Mouse (Mus musculus): ENCODE data around the gene Mdga1. TPM values are rescaled to one million over a fixed set of nuclear protein-coding genes. Genes with fewer than 3 reads are reported as not detected.

Mdga1 gene
- polyA plus RNA-seq, 1 experiment from 2014 or later, result 3.2 TPM

DNA sequence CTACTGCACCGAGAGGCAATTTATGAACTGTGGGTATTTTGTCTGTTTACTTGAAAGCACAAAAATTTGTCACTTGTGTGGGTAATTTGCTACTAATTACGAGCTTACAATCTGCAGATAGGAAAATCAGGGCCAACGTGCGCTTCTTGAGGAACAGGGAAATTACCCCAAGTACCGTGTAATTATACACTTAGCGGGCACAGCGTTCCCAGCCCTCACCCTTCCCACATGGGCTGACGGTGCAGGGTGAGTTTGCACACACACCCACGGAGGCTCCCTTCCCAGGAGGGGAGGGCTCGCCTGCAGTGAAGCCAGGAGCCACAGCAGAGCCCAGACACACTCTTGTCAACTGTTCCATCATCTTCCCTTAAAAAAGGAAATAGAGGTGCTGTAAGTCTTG lies 54.1 kb downstream of the Mdga1 start:
- H3K36me3 ChIP-seq, result no peaks in the 10 kb centered on the region
- no peak overlapping the region for H3K4me2 ChIP-seq (replicated peaks)
- peaks cover 17% of the 10 kb centered on the region for H3K27me3 ChIP-seq
- H3K4me1 ChIP-seq, result peaks cover 20% of the 10 kb centered on the region
- 55% methylated on average over 10 of the region's 10 CpGs for WGBS
- H3K27ac ChIP-seq, result no peak overlapping the region
- H3K9me3 ChIP-seq, result no peaks in the 10 kb centered on the region
- H3K9ac ChIP-seq, result no peak overlapping the region
- H3K4me3 ChIP-seq, result no peak overlapping the region
- ATAC-seq (ENCODE audit: low FRiP score, low read depth), result no peak

DNA sequence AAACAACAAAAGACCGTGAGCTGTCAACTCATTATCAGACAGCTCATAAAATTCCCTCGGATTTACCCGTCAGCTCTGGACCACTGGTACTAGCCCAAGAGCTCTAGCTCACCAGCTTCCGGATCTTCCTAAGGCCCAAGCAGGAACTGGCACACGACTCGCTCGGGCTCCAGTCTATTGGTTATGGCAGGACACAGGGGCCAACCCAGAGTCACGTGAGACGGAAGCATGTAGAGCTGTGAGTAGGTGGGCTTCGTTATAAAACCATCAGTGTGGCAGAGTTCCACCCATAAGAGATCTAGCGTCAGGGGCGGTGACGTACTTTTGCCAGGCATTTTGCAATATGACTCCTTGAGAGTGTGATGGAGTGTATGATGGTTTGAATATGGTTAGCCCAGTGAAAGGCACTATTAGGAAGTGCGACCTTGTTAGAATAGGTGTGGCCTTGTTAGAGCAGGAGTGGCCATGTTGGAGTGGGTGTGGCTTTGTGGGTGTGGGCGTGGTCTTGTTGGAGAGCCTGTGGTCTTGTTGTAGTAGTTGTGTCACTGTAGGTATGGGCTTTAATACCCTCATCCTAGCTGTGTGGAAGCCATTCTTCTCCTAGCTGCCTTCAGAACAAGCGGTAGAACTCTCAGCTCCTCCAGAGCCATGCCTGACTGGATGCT lies 56.5 kb downstream of the Mdga1 start:
- 84% methylated on average over 16 of the region's 16 CpGs for WGBS
- H3K4me3 ChIP-seq, result no peak overlapping the region
- no peak for ATAC-seq (ENCODE audit: low FRiP score, low read depth)

DNA sequence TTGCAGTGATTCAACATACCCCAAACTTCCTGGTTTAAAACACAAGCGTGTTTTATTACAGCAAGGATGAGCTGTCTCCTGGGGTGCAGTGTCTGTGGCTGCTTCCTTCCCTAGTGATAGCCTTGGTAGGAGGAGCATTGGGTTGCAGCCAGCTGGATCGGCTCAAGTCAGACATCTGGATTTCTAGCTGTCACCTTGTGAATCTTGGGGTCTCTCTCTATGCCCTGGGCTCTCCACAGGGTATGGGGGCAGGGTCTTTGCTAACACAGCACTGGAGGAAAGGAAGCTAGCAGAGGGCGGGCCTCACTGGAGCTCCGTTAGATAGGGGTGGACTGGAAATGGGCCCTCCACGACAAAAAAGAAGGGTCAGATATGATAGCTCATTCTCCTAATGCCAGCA lies 57.2 kb downstream of the Mdga1 start:
- ATAC-seq (ENCODE audit: low FRiP score, low read depth), result no peak

More for the DNA sequence above, 56.5 kb downstream of the Mdga1 start:
- Histone ChIP-seq H3K4me2 (replicated peaks) (no peak overlapping the region), H3K36me3 (no peaks in the 10 kb centered on the region), H3K27me3 (peaks cover 8% of the 10 kb centered on the region; the same call in 1 of the 2 replicates), H3K9ac (no peak overlapping the region), H3K4me1 (peaks cover 13% of the 10 kb centered on the region; the same call in 1 of the 2 replicates), H3K9me3 (0 out of 2 replicates have a peak, but pooled peaks cover 4% of the 10 kb centered on the region), H3K27ac (no peak overlapping the region)

DNA sequence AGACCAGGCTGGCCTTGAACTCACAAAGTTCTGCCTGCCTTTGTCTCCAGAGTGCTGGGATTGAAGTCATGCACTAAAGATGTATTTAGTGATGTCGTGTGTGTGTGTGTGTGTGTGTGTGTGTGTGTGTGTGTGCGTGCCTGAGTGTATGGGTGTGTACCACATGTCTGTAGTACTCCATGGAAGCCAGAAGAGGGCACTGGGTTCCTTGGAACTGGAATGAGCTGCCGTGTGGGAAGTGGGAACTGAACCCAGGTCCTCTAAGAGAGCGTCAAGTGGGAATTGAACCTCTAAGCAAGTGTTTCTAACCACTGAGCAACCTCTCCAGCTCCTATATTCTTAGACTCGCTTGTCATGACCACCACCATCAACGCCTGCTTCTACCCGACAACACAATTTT lies 60.9 kb downstream of the Mdga1 start:
- 0 out of 2 replicates have a peak, but pooled peaks cover 4% of the 10 kb centered on the region for H3K9me3 ChIP-seq
- no peak for ATAC-seq (ENCODE audit: low FRiP score, low read depth)
- H3K4me3 ChIP-seq, result no peak overlapping the region
- H3K9ac ChIP-seq, result no peak overlapping the region
- peaks cover 12% of the 10 kb centered on the region for H3K4me1 ChIP-seq
- no peak overlapping the region for H3K27ac ChIP-seq
- H3K27me3 ChIP-seq, result no peaks in the 10 kb centered on the region
- 94% methylated on average over 7 of the region's 7 CpGs for WGBS
- no peaks in the 10 kb centered on the region for H3K36me3 ChIP-seq
- H3K4me2 ChIP-seq (replicated peaks), result no peak overlapping the region

More for the DNA sequence above, 57.2 kb downstream of the Mdga1 start:
- Histone ChIP-seq H3K27me3 (peaks cover 5% of the 10 kb centered on the region; the same call in 1 of the 2 replicates), H3K36me3 (no peaks in the 10 kb centered on the region), H3K4me3 (no peak overlapping the region), H3K9ac (no peak overlapping the region), H3K4me2 (replicated peaks) (no peak overlapping the region), H3K27ac (no peak overlapping the region), H3K9me3 (0 out of 2 replicates have a peak, but pooled peaks cover 4% of the 10 kb centered on the region), H3K4me1 (peaks cover 13% of the 10 kb centered on the region; the same call in 1 of the 2 replicates)
- WGBS, result 64% methylated on average over 5 of the region's 5 CpGs

DNA sequence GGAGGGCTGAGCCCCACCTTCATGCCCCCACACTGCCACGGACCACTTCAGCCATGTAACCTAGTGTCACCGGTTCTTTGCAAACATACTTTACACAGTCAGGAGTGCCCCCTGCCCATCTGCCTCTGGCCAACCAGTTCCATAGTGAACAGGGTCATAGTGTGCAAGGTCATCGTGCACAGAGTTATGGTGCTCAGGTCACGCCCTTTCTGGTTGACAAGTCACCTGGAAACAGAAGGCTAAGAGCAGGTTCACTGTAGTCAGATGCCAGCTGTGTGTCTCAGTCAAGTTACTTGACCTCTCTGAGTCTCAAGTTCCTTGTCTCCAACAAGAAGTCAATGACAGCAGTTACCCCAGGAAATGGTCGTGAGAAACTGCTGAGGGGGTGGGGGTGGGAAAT lies 65.2 kb downstream of the Mdga1 start:
- 0 out of 2 replicates have a peak, but pooled peaks cover 2% of the 10 kb centered on the region for H3K9me3 ChIP-seq
- H3K36me3 ChIP-seq, result no peaks in the 10 kb centered on the region
- WGBS, result 68% methylated on average over 5 of the region's 5 CpGs
- H3K27ac ChIP-seq, result no peak overlapping the region
- ATAC-seq (ENCODE audit: low FRiP score, low read depth), result no peak
- peaks cover 11% of the 10 kb centered on the region for H3K4me1 ChIP-seq
- peaks cover 15% of the 10 kb centered on the region for H3K27me3 ChIP-seq
- H3K9ac ChIP-seq, result no peak overlapping the region
- H3K4me2 ChIP-seq (replicated peaks), result no peak overlapping the region
- H3K4me3 ChIP-seq, result no peak overlapping the region

DNA sequence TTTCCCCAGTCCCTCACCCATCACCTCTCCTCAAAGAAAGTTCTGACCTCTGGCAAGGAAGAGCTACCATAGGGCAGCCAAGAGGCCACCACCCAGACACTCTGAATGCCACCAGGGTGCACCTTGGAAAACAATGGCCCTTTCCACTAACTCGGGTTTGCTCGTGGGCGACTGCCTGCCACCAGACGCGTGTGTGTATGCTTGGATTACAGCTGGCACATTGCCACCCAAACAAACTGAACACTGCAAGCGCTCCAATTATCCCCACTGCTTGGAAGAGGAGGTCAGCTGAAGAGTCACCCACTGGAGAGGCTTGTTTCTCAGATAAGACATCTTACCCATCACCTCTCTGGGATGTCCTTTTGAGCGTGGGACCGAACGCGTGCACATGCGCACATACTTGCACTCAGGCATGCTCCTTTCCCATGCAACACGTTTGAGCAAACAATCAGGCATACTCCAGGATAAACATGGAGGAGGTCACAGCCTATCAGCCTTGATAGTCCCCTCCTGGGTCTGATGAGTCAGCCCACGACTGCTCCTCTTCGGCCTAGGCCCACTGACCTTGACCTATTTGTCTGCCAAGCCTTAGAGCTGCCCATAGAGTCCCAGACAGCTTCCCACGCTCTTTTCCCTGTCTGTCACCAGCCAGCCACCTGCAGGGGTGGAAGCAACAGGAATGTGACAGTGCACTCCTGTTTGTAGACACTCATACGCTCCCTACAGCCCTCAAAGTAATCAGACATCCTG lies 67.3 kb downstream of the Mdga1 start:
- Histone ChIP-seq H3K4me2 (replicated peaks) (no peak overlapping the region), H3K9me3 (no peaks in the 10 kb centered on the region), H3K36me3 (no peaks in the 10 kb centered on the region), H3K4me3 (no peak overlapping the region), H3K9ac (no peak overlapping the region), H3K27me3 (peaks cover 20% of the 10 kb centered on the region), H3K4me1 (peaks cover 17% of the 10 kb centered on the region), H3K27ac (no peak overlapping the region)
- ATAC-seq (ENCODE audit: low FRiP score, low read depth), result no peak
- WGBS, result 71% methylated on average over 16 of the region's 16 CpGs

DNA sequence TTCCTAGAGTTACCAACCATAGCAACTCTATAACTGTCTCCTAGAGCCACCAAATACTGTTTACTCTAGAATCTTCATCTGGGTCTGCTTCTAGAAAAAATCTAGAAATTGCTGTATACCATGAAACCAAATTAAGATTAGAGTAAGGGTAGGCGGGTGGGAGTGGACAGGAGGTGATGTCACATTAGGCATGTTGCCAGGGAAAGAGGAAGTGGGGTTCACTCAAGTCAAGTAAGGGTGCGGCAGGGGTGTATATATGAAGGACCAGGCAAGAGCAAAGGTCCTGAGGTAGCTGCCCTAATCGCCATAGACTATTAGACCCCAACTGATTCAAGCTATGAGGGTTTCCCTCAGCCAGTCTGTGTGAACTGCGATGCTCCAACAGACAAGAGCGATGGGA lies 69.6 kb downstream of the Mdga1 start:
- Histone ChIP-seq H3K4me3 (no peak overlapping the region), H3K9ac (no peak overlapping the region), H3K36me3 (no peaks in the 10 kb centered on the region), H3K4me2 (replicated peaks) (no peak overlapping the region), H3K27ac (no peak overlapping the region), H3K9me3 (no peaks in the 10 kb centered on the region), H3K4me1 (peaks cover 25% of the 10 kb centered on the region), H3K27me3 (peaks cover 21% of the 10 kb centered on the region)
- WGBS, result 90% methylated on average over 5 of the region's 5 CpGs
- no peak for ATAC-seq (ENCODE audit: low FRiP score, low read depth)

DNA sequence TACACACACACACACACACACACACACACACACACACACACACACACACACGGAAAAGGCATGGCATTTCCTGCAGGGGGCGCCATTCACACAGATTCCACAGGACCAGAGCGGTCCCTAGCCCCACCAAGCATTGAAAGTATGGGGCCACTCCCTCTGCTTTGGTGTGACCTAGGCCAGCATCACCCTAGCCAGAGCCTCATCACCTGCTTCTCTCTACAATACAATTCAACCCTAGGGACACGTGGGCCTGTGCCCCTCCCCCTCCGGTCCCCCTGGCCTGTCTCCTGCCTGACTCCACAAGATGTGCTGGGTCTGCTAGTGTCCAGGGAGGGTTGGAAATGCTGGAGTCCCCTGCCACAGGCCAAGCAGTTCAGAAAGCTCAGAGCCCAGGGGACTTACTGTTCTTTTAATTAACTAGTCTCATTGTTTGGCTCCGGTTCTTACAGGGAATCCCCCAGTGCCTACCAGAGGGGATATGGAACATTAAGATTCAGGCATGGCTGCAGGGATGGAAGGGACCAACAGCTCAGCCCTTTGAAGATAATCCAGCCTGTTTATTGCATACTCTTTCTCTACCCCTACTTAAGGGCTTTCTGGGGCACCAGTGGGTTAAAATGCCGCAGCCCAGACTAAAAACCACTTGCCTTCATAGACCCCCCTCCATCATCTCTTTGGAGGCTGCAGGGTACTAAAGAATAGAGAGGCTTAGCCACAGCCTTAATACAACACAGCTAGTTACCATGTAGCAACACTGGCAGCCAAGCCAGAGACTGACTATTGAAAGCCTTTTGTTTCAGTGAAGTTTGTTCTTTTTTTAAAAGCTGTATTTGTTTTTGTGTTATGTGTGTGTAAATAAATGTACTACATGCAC lies 73.5 kb downstream of the Mdga1 start:
- Histone ChIP-seq H3K4me1 (peaks cover 21% of the 10 kb centered on the region), H3K9ac (no peak overlapping the region), H3K36me3 (no peaks in the 10 kb centered on the region), H3K27ac (no peak overlapping the region; the same call in 1 of the 2 replicates), H3K27me3 (peaks cover 31% of the 10 kb centered on the region), H3K9me3 (no peaks in the 10 kb centered on the region), H3K4me3 (no peak overlapping the region), H3K4me2 (replicated peaks) (no peak overlapping the region)
- 13% methylated on average over 7 of the region's 7 CpGs for WGBS
- ATAC-seq (ENCODE audit: low FRiP score, low read depth), result peak; percentile 58; the same call in 1 of the 2 replicates

DNA sequence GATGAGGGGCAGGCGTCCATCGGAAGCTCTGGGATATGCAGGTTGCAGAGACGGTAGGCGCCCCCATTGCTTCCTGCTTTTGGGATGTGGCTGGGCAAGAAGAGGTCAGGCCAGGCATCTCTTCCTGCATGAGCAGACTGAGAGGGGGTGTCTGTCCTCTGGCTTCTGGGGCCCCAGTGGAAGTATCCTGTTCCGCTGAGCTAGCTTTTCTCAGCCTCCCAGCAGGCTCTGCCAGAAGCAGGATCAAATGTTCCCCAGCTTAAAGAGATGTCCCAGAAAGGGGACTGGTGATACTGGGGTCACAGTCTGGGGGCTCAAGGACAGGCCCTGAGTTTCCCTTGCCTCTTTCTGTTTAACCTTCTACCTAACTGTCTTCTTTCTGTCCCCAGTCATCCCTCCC lies 74.3 kb downstream of the Mdga1 start:
- no peak overlapping the region for H3K9ac ChIP-seq
- no peak overlapping the region for H3K4me2 ChIP-seq (replicated peaks)
- H3K27ac ChIP-seq, result no peak overlapping the region
- no peak for ATAC-seq (ENCODE audit: low FRiP score, low read depth)
- peaks cover 37% of the 10 kb centered on the region for H3K27me3 ChIP-seq
- peaks cover 23% of the 10 kb centered on the region for H3K4me1 ChIP-seq
- WGBS, result 70% methylated on average over 5 of the region's 5 CpGs
- no peaks in the 10 kb centered on the region for H3K9me3 ChIP-seq
- H3K4me3 ChIP-seq, result no peak overlapping the region
- H3K36me3 ChIP-seq, result no peaks in the 10 kb centered on the region

DNA sequence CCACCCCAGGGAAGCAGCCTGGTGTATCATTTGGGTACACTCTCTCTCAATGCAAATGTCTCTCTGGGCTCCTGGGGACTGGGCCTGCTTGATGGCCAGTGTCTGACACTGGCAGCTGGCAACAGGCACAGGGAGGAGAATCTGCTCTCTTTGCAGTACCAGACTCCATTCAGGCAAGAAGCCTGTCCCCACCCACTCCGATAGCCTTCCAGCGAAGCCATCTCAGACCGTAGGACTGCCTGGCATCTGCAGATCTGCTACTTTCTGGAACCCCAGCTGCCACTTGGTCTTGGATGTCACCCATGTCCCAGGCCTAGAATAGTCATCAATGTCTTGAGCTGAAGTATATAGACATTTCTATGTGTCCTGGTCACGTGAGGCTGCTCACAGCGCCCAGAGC lies 74.9 kb downstream of the Mdga1 start:
- H3K9me3 ChIP-seq, result no peaks in the 10 kb centered on the region
- H3K27ac ChIP-seq, result no peak overlapping the region
- H3K4me3 ChIP-seq, result no peak overlapping the region
- WGBS, result 86% methylated on average over 5 of the region's 5 CpGs
- peaks cover 23% of the 10 kb centered on the region for H3K4me1 ChIP-seq
- ATAC-seq (ENCODE audit: low FRiP score, low read depth), result no peak
- H3K27me3 ChIP-seq, result peaks cover 43% of the 10 kb centered on the region
- H3K36me3 ChIP-seq, result no peaks in the 10 kb centered on the region
- no peak overlapping the region for H3K9ac ChIP-seq
- H3K4me2 ChIP-seq (replicated peaks), result no peak overlapping the region

DNA sequence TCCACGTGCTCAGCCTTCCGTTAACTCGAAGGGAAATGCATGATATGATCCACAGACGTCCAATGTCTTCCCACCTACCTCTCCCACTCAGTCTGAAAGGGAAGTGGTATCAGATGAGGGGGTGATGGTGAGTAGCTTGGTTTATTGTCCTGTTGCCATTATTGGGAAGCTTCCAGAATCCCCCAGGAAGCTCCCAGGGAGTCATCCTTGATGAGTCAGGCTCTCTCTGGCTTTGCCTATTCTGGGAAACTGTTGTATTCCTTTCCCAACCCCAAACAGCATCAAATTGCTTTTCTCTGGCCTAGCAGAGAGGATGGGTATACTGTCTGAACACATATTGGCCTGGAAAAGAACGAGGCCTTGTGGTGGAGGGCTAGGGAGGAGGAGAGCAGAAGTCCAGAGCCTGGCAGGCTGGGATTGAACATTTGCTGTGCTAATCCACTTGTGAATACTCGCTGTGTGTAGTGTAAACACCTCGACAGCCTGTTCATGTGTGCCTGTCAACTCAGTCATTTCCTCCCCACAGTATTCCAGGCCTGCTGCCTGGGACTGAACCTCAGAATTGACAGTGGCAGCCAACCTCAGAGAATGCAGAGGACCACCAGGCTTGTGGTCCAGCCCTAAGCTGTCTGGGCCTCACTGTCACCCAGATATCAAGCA lies 79.3 kb downstream of the Mdga1 start:
- no peak overlapping the region for H3K4me2 ChIP-seq (replicated peaks)
- H3K9ac ChIP-seq, result no peak overlapping the region
- H3K27ac ChIP-seq, result no peak overlapping the region
- H3K27me3 ChIP-seq, result peaks cover 55% of the 10 kb centered on the region
- H3K4me1 ChIP-seq, result peaks cover 30% of the 10 kb centered on the region
- 65% methylated on average over 7 of the region's 7 CpGs for WGBS
- no peaks in the 10 kb centered on the region for H3K9me3 ChIP-seq
- H3K4me3 ChIP-seq, result no peak overlapping the region
- ATAC-seq (ENCODE audit: low FRiP score, low read depth), result no peak
- no peaks in the 10 kb centered on the region for H3K36me3 ChIP-seq
